Mouse (Mus musculus): ENCODE results near the gene Armcx1. TPM values are rescaled to one million over a fixed set of nuclear protein-coding genes. Genes with fewer than 3 reads are reported as not detected.
A peak's percentile ranks its signal among the peaks of the same experiment; 100 is the strongest.

Armcx1 gene
- polyA plus RNA-seq (2014; fragmentation: Nextera tagmentation; extraction: Ambion mirVana): 36.5 and 39.5 TPM in 2 replicates

DNA sequence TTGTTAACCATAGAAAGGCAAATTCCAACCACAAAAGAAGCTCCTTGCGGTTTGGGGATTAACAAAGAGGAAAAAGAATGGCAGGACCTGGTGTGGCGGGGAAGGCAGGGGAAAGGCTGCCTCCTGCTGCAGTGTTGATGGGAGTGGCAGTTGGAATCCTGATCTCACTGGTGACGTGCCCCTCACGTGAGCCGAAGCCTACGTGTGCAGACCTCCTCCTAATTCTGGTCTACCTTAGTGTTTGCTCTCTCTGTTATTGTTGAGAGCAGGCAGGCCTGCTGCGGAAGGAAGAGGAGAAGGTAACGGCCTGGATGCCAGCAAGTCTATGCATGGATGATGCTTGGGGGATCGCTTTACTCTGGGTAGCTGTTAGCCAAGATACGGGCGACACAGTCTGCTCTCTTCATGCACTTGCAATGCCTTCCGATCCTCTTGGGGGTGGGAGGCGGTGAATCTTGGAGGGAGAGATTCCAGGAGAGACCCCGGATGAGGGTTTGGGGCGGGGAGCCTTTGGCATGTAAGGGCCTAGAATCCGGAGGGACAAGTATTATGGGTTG lies at the start of gene Armcx1:
TSS of gene Armcx1 (plus strand) at position 212 of the 557 bp plus-strand sequence.
- ATAC-seq (ENCODE audit: insufficient number of reproducible peaks, insufficient read depth, low FRiP score, low read depth): peak; percentile 92
- Histone ChIP-seq H3K36me3 (ENCODE audit: control insufficient read depth, insufficient read depth, low read length) (peaks cover 18% of the 10 kb centered on the region), H3K27me3 (ENCODE audit: control insufficient read depth, insufficient read depth, low read length) (no peaks in the 10 kb centered on the region), H3K9me3 (ENCODE audit: control insufficient read depth, low read length) (no peaks in the 10 kb centered on the region), H3K27ac (replicated peaks in 1 of 2; ENCODE audit: control insufficient read depth in 1 of 2, insufficient read depth in 1 of 2, low read depth in 2 of 2, low read length in 2 of 2) (peak within 1 kb of the TSS; percentile 96 to 97), H3K4me3 (ENCODE audit: control insufficient read depth in 1 of 2, insufficient read depth in 1 of 2, low read depth in 1 of 2, low read length in 2 of 2) (peak within 1 kb of the TSS; percentile 59 to 71), H3K9ac (ENCODE audit: low read length) (peak within 1 kb of the TSS; percentile 83), H3K4me1 (ENCODE audit: control insufficient read depth in 2 of 2, insufficient read depth in 2 of 2, low read length in 2 of 2) (no peaks in the 10 kb centered on the region), H3K4me2 (ENCODE audit: low read length) (peak within 1 kb of the TSS; percentile 63)
- 14% methylated on average over 16 of the region's 16 CpGs for WGBS

DNA sequence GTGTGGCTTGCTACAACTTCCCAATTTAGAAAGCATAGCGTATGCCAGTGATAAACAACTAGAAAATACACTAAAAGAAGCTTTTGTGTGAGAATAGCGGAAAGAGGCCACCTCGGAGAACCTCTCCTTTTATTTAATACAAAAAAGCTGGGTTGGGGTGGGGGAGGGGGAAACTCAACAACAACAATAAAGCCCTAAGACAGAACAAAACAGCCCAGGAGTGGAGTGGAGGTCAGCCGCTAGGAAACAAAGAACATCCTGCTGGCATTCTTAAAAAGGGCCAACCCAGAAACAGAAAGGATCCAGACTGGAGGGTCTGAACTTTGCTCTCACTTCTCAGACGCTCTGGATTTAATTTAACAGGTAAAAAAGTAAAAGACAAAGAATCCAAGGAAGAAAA lies 42.7 kb upstream of the Armcx1 start:
- WGBS: 46% methylated on average over 5 of the region's 5 CpGs
- Histone ChIP-seq H3K27me3 (ENCODE audit: control insufficient read depth, insufficient read depth, low read length) (no peaks in the 10 kb centered on the region), H3K9ac (ENCODE audit: low read length) (no peak overlapping the region), H3K27ac (replicated peaks in 1 of 2; ENCODE audit: control insufficient read depth in 1 of 2, insufficient read depth in 1 of 2, low read depth in 2 of 2, low read length in 2 of 2) (no peak overlapping the region), H3K36me3 (ENCODE audit: control insufficient read depth, insufficient read depth, low read length) (no peaks in the 10 kb centered on the region), H3K4me3 (ENCODE audit: control insufficient read depth in 1 of 2, insufficient read depth in 1 of 2, low read depth in 1 of 2, low read length in 2 of 2) (no peak overlapping the region), H3K4me2 (ENCODE audit: low read length) (no peak overlapping the region), H3K9me3 (ENCODE audit: control insufficient read depth, low read length) (no peaks in the 10 kb centered on the region), H3K4me1 (ENCODE audit: control insufficient read depth in 2 of 2, insufficient read depth in 2 of 2, low read length in 2 of 2) (no peaks in the 10 kb centered on the region)
- ATAC-seq (ENCODE audit: insufficient number of reproducible peaks, insufficient read depth, low FRiP score, low read depth): no peak

DNA sequence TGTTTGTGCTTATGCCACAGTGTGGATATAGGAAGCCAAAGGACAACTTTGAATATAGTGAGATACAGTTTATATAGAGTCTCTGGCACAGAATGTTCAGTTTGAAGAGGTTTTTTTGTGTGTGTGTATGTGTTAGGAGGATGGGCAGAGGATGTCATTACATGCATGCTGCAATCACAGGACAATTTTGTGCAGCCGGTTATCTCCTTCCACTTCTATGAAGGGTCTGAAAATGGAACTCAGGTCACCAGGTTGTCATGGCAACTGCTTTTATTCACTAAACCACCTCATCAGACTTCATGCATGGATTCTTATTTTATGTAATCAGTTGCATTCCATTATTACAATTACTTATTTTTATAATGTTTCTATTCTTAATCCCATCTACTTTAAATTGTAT lies 41.8 kb upstream of the Armcx1 start:
- H3K4me3 ChIP-seq (ENCODE audit: control insufficient read depth in 1 of 2, insufficient read depth in 1 of 2, low read depth in 1 of 2, low read length in 2 of 2): no peak overlapping the region
- 68% methylated on average over 1 of the region's 1 CpGs for WGBS
- no peak overlapping the region for H3K9ac ChIP-seq (ENCODE audit: low read length)
- no peak for ATAC-seq (ENCODE audit: insufficient number of reproducible peaks, insufficient read depth, low FRiP score, low read depth)
- no peaks in the 10 kb centered on the region for H3K9me3 ChIP-seq (ENCODE audit: control insufficient read depth, low read length)
- H3K27me3 ChIP-seq (ENCODE audit: control insufficient read depth, insufficient read depth, low read length): no peaks in the 10 kb centered on the region
- H3K27ac ChIP-seq (replicated peaks in 1 of 2; ENCODE audit: control insufficient read depth in 1 of 2, insufficient read depth in 1 of 2, low read depth in 2 of 2, low read length in 2 of 2): no peak overlapping the region
- no peaks in the 10 kb centered on the region for H3K36me3 ChIP-seq (ENCODE audit: control insufficient read depth, insufficient read depth, low read length)
- no peaks in the 10 kb centered on the region for H3K4me1 ChIP-seq (ENCODE audit: control insufficient read depth in 2 of 2, insufficient read depth in 2 of 2, low read length in 2 of 2)
- no peak overlapping the region for H3K4me2 ChIP-seq (ENCODE audit: low read length)

DNA sequence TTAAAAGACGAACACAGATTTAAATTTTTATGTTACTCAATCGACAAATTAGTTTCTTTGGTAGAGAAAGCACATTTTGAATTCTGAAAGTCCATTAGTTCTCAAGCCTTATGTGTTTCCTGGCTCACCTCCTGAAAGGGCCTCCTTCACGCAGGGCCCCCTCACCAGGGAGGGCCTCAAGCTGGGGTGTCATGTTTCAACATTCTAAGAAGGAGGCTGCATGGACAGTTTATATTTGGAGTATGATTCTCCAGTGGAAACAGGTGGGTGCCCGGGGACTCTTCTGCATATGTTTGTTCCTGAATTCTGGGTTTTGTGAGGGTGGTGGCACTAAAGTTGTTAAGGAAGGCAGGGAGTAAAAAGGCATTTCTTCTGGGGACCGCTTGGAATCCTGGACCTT lies 32.8 kb upstream of the Armcx1 start:
- H3K9me3 ChIP-seq (ENCODE audit: control insufficient read depth, low read length): no peaks in the 10 kb centered on the region
- H3K27me3 ChIP-seq (ENCODE audit: control insufficient read depth, insufficient read depth, low read length): no peaks in the 10 kb centered on the region
- H3K9ac ChIP-seq (ENCODE audit: low read length): peak overlapping the region; percentile 83
- peaks cover 18% of the 10 kb centered on the region for H3K36me3 ChIP-seq (ENCODE audit: control insufficient read depth, insufficient read depth, low read length)
- H3K4me1 ChIP-seq (ENCODE audit: control insufficient read depth in 2 of 2, insufficient read depth in 2 of 2, low read length in 2 of 2): peaks cover 3 to 5% of the 10 kb centered on the region in 2 experiments; a peak in 2 of 4 replicates
- H3K4me2 ChIP-seq (ENCODE audit: low read length): peak overlapping the region; percentile 62
- WGBS: 30% methylated on average over 5 of the region's 5 CpGs
- no peak for ATAC-seq (ENCODE audit: insufficient number of reproducible peaks, insufficient read depth, low FRiP score, low read depth)
- peak overlapping the region; percentile 44 to 54 for H3K4me3 ChIP-seq (ENCODE audit: control insufficient read depth in 1 of 2, insufficient read depth in 1 of 2, low read depth in 1 of 2, low read length in 2 of 2)
- H3K27ac ChIP-seq (replicated peaks in 1 of 2; ENCODE audit: control insufficient read depth in 1 of 2, insufficient read depth in 1 of 2, low read depth in 2 of 2, low read length in 2 of 2): peak overlapping the region; percentile 80 to 87

DNA sequence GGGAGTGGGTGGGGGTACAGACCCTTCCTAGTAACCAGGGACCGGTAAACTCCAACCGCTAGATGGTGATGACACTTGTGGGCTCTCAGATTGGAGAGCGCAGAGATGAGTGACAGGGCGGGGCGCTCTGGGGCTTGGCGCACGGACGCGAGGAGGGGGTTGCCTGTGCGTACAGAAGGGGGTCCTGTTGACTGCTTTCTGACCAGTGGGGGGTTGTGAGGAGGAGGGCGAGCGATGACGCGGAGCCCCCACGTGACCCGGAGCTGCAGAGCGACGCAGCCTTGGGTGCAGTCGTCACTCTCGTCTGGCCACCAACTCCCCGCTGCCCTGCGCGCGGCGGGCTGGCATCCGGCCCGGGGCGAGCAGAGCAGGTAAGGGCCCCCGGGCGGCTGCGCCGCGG lies 31.5 kb upstream of the Armcx1 start, which contains the start of gene Armcx4:
TSS of gene Armcx4 (plus strand) at position 253 of the 400 bp plus-strand sequence.
- H3K27ac ChIP-seq (replicated peaks in 1 of 2; ENCODE audit: control insufficient read depth in 1 of 2, insufficient read depth in 1 of 2, low read depth in 2 of 2, low read length in 2 of 2): peak within 1 kb of the TSS; percentile 87 to 92
- peak; percentile 91 for ATAC-seq (ENCODE audit: insufficient number of reproducible peaks, insufficient read depth, low FRiP score, low read depth)
- no peaks in the 10 kb centered on the region for H3K27me3 ChIP-seq (ENCODE audit: control insufficient read depth, insufficient read depth, low read length)
- H3K9ac ChIP-seq (ENCODE audit: low read length): peak within 1 kb of the TSS; percentile 83
- no peaks in the 10 kb centered on the region for H3K9me3 ChIP-seq (ENCODE audit: control insufficient read depth, low read length)
- H3K4me3 ChIP-seq (ENCODE audit: control insufficient read depth in 1 of 2, insufficient read depth in 1 of 2, low read depth in 1 of 2, low read length in 2 of 2): peak within 1 kb of the TSS; percentile 54 to 66
- H3K36me3 ChIP-seq (ENCODE audit: control insufficient read depth, insufficient read depth, low read length): peaks cover 31% of the 10 kb centered on the region
- 23% methylated on average over 27 of the region's 33 CpGs for WGBS
- peak within 1 kb of the TSS; percentile 62 for H3K4me2 ChIP-seq (ENCODE audit: low read length)
- H3K4me1 ChIP-seq (ENCODE audit: control insufficient read depth in 2 of 2, insufficient read depth in 2 of 2, low read length in 2 of 2): peaks cover 3 to 5% of the 10 kb centered on the region in 2 experiments; a peak in 2 of 4 replicates

DNA sequence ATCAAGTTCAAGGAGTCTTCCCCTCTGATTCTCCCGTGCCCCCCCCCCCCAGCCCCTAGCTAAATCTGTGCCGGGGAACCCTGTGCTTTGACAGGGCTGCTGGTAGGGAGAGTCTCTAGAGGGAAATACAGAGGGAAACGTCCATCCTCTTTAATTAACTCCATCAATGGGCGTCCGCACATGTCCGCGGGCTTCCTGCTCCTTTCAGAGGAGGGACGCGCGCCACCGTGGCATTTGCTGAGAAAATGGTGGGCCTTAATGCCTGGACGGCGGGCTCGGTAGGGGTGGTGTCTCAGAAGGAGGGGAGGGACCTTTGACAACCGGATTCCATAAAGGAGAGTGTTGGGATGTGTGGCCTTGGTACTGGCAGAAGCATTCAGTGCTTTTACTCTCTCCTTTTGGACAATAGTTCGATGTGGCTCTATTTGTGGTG lies 31.0 kb upstream of the Armcx1 start:
- Histone ChIP-seq H3K4me2 (ENCODE audit: low read length) (peak overlapping the region; percentile 62), H3K9me3 (ENCODE audit: control insufficient read depth, low read length) (no peaks in the 10 kb centered on the region), H3K36me3 (ENCODE audit: control insufficient read depth, insufficient read depth, low read length) (peaks cover 36% of the 10 kb centered on the region), H3K4me3 (ENCODE audit: control insufficient read depth in 1 of 2, insufficient read depth in 1 of 2, low read depth in 1 of 2, low read length in 2 of 2) (peak overlapping the region; percentile 54 to 66), H3K27ac (replicated peaks in 1 of 2; ENCODE audit: control insufficient read depth in 1 of 2, insufficient read depth in 1 of 2, low read depth in 2 of 2, low read length in 2 of 2) (peak overlapping the region; percentile 87 to 92), H3K4me1 (ENCODE audit: control insufficient read depth in 2 of 2, insufficient read depth in 2 of 2, low read length in 2 of 2) (peaks cover 3 to 5% of the 10 kb centered on the region in 2 experiments; a peak in 2 of 4 replicates), H3K9ac (ENCODE audit: low read length) (peak overlapping the region; percentile 83), H3K27me3 (ENCODE audit: control insufficient read depth, insufficient read depth, low read length) (no peaks in the 10 kb centered on the region)
- 18% methylated on average over 15 of the region's 16 CpGs for WGBS
- ATAC-seq (ENCODE audit: insufficient number of reproducible peaks, insufficient read depth, low FRiP score, low read depth): peak; percentile 31

DNA sequence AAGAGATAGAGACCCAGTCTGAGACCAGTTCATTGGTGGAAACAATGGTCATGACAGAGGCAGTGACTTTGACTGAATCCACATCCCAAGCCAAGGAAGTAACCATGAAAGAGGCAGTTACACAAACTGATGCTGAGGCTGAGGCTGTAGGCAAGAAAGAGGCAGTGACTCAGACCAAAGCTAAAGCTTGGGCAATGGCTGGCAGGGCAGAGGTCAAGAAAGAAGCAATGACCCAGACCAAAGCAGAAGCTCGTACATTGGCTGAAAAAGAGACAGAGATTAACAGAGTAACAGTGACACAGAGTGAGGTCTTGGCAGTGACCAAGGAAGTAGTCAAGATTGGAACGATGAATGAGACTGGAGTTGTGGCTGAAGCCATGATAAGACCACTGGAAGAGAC lies 28.1 kb upstream of the Armcx1 start:
- H3K4me3 ChIP-seq (ENCODE audit: control insufficient read depth in 1 of 2, insufficient read depth in 1 of 2, low read depth in 1 of 2, low read length in 2 of 2): no peak overlapping the region
- no peak for ATAC-seq (ENCODE audit: insufficient number of reproducible peaks, insufficient read depth, low FRiP score, low read depth)
- peaks cover 3 to 5% of the 10 kb centered on the region in 2 experiments; a peak in 2 of 4 replicates for H3K4me1 ChIP-seq (ENCODE audit: control insufficient read depth in 2 of 2, insufficient read depth in 2 of 2, low read length in 2 of 2)
- H3K4me2 ChIP-seq (ENCODE audit: low read length): no peak overlapping the region
- H3K9me3 ChIP-seq (ENCODE audit: control insufficient read depth, low read length): no peaks in the 10 kb centered on the region
- H3K9ac ChIP-seq (ENCODE audit: low read length): no peak overlapping the region
- H3K36me3 ChIP-seq (ENCODE audit: control insufficient read depth, insufficient read depth, low read length): peaks cover 63% of the 10 kb centered on the region
- H3K27me3 ChIP-seq (ENCODE audit: control insufficient read depth, insufficient read depth, low read length): no peaks in the 10 kb centered on the region
- no peak overlapping the region for H3K27ac ChIP-seq (replicated peaks in 1 of 2; ENCODE audit: control insufficient read depth in 1 of 2, insufficient read depth in 1 of 2, low read depth in 2 of 2, low read length in 2 of 2)
- 62% methylated on average over 2 of the region's 2 CpGs for WGBS
